ENCODE assay signal across 29 mouse cellular contexts in genomic region chr4:132778562-132779201, GRCm38 (mm10). TPM values are rescaled to one million over a fixed set of nuclear protein-coding genes. Genes with fewer than 3 reads are reported as not detected.
DNase-seq lines count a peak whose midpoint lies in the region; ATAC-seq and TF ChIP-seq lines count a peak whose summit lies in the region.
"Had no signal": no experiment of that assay in that cellular context is flagged by ENCODE, and none has a peak within 500 bp of the region (broad histone marks: within the 10 kb centered on the region; RNA-seq: fewer than 3 reads in every experiment).

No protein-coding gene starts in this region.

- H3K4me1 ChIP-seq in midbrain, embryonic 11.5 days (ENCODE audit: control insufficient read depth, insufficient read depth, low read length): no peaks in the 10 kb centered on the region
- no peaks in the 10 kb centered on the region for H3K4me1 ChIP-seq in midbrain, embryonic 10.5 days
- peaks cover 24 to 67% of the 10 kb centered on the region in 2 experiments for H3K4me1 ChIP-seq in CH12.LX (ENCODE audit: control insufficient read depth in 1 of 2, insufficient read depth in 2 of 2)
- H3K4me1 ChIP-seq in brown adipose tissue, adult 24 weeks (ENCODE audit: control insufficient read depth, insufficient read depth, insufficient read length, low read length): no peaks in the 10 kb centered on the region
- H3K4me1 ChIP-seq: embryonic facial prominence, embryonic 13.5 days; forebrain, embryonic 10.5 days; limb, embryonic 10.5 days; limb, embryonic 15.5 days; stomach, embryonic 15.5 days had no signal

- peaks cover 25% of the 10 kb centered on the region for H3K36me3 ChIP-seq in midbrain, embryonic 11.5 days (ENCODE audit: control insufficient read depth, insufficient read depth, low read length)
- H3K36me3 ChIP-seq in midbrain, embryonic 10.5 days: peaks cover 69% of the 10 kb centered on the region
- H3K36me3 ChIP-seq in CH12.LX (replicated peaks in 1 of 2; ENCODE audit: control insufficient read depth in 1 of 2, insufficient read depth in 1 of 2, low read length in 1 of 2): peaks cover 60 to 86% of the 10 kb centered on the region in 2 experiments

- no peaks in the 10 kb centered on the region for H3K27me3 ChIP-seq in midbrain, embryonic 11.5 days (ENCODE audit: control insufficient read depth, insufficient read depth, low read length)
- H3K27me3 ChIP-seq in midbrain, embryonic 10.5 days (ENCODE audit: low read depth, poor library complexity, severe bottlenecking): no peaks in the 10 kb centered on the region
- no peaks in the 10 kb centered on the region for H3K27me3 ChIP-seq in CH12.LX (replicated peaks)
- H3K27me3 ChIP-seq: embryonic facial prominence, embryonic 13.5 days; limb, embryonic 15.5 days; liver, embryonic 13.5 days; megakaryocyte, embryonic 14.5 days; stomach, embryonic 15.5 days had no signal

- in situ Hi-C loops in CH12.LX (cut with MboI; ENCODE audit: low pct_ligation_motif_present, low pct_unique_long_range_greater_than_20kb, low sequenced_read_pairs): loop anchor here (5.0 kb wide), 1 partner anchor 39 kb away; no protein-coding TSS in a partner anchor

- TF ChIP-seq CTCF in CH12.LX (conservative IDR thresholded peaks at IDR 0.05 in 1 of 2, IDR thresholded peaks at IDR 0.05 in 1 of 2; ENCODE audit: low read depth in 2 of 2, low read length in 2 of 2): no peak

- DNase-seq in midbrain, embryonic 11.5 days (ENCODE audit: low spot score, missing footprints): peak; percentile 23
- DNase-seq in midbrain, embryonic 10.5 days (ENCODE audit: low spot score): no peak
- DNase-seq in CH12.LX (ENCODE audit: extremely low read depth): peak; percentile 95
- no peak for DNase-seq in gastrocnemius, postnatal 4 days (ENCODE audit: low spot score in 2 of 2)
- DNase-seq in urinary bladder, postnatal 36 days (ENCODE audit: low spot score in 2 of 2): no peak
- no peak for DNase-seq in ovary, postnatal 14 days (ENCODE audit: low spot score)
- DNase-seq: cerebellum, adult 11 months; cerebellum, adult 9-10 months; heart, postnatal 14 days; kidney, adult 8-10 months; kidney, postnatal 10 days; layer of hippocampus, postnatal 36 days; liver, embryonic 13.5 days; lung, adult 18-20 months; lung, postnatal 4 days; midbrain, embryonic 14.5 days; right cerebral cortex, postnatal 25 days; thymus, postnatal 14 days had no signal

- dilution Hi-C loops in CH12.LX (cut with MboI; ENCODE audit: extremely low pct_ligation_motif_present, extremely low pct_unique_long_range_greater_than_20kb, low sequenced_read_pairs): no loop called here

- TF ChIP-seq EP300 in CH12.LX (IDR thresholded peaks at IDR 0.05; ENCODE audit: low read length): peak; percentile 94

- H3K27ac ChIP-seq in midbrain, embryonic 11.5 days (ENCODE audit: low read depth, low read length): no peak overlapping the region
- no peak overlapping the region for H3K27ac ChIP-seq in midbrain, embryonic 10.5 days (replicated peaks)
- H3K27ac ChIP-seq in CH12.LX (ENCODE audit: insufficient read depth, low read depth): peak overlapping the region; percentile 99
- H3K27ac ChIP-seq in brown adipose tissue, adult 24 weeks (replicated peaks; ENCODE audit: low read depth, low read length): 0 out of 2 replicates have a peak overlapping the region, but pooled peaks have one; percentile 5
- H3K27ac ChIP-seq: embryonic facial prominence, embryonic 13.5 days; forebrain, embryonic 10.5 days; limb, embryonic 10.5 days; limb, embryonic 15.5 days; liver, embryonic 13.5 days; stomach, embryonic 15.5 days had no signal

- no peaks in the 10 kb centered on the region for H3K79me2 ChIP-seq in CH12.LX (replicated peaks; ENCODE audit: control insufficient read depth, extremely low read depth, insufficient read depth, poor library complexity, severe bottlenecking)

- no peak for ATAC-seq in midbrain, embryonic 11.5 days (ENCODE audit: low FRiP score)
- ATAC-seq: forebrain, embryonic 16.5 days; hindbrain, embryonic 16.5 days; intestine, embryonic 16.5 days; lung, postnatal 0 days had no signal

- WGBS in midbrain, embryonic 11.5 days: 92% methylated on average over 6 of the region's 6 CpGs
- 96% methylated on average over 6 of the region's 6 CpGs for WGBS in midbrain, embryonic 10.5 days

- no peaks in the 10 kb centered on the region for H3K9me3 ChIP-seq in midbrain, embryonic 11.5 days (ENCODE audit: control insufficient read depth, low read length)
- no peaks in the 10 kb centered on the region for H3K9me3 ChIP-seq in midbrain, embryonic 10.5 days (replicated peaks)
- H3K9me3 ChIP-seq in CH12.LX (replicated peaks; ENCODE audit: low read length): no peaks in the 10 kb centered on the region
- H3K9me3 ChIP-seq: embryonic facial prominence, embryonic 13.5 days; forebrain, embryonic 10.5 days; limb, embryonic 10.5 days; limb, embryonic 15.5 days; liver, embryonic 13.5 days; megakaryocyte, embryonic 14.5 days; stomach, embryonic 15.5 days had no signal

- TF ChIP-seq RAD21 in CH12.LX (IDR thresholded peaks at IDR 0.05; ENCODE audit: low read depth, low read length): peak; percentile 12

- no peak; the same call in none of the 2 replicates for TF ChIP-seq POLR2A in CH12.LX (IDR thresholded peaks at IDR 0.05; ENCODE audit: low read depth, low read length)

- no peak overlapping the region for H3K4me2 ChIP-seq in midbrain, embryonic 11.5 days
- peak overlapping the region; percentile 62 for H3K4me2 ChIP-seq in CH12.LX (ENCODE audit: insufficient read depth, low read depth, poor library complexity, severe bottlenecking)
- H3K4me2 ChIP-seq: embryonic facial prominence, embryonic 13.5 days; limb, embryonic 15.5 days; liver, embryonic 13.5 days; stomach, embryonic 15.5 days had no signal

- H3K4me3 ChIP-seq in midbrain, embryonic 11.5 days (ENCODE audit: low read depth, low read length): no peak overlapping the region
- H3K4me3 ChIP-seq in midbrain, embryonic 10.5 days: no peak overlapping the region
- H3K4me3 ChIP-seq in CH12.LX (replicated peaks in 1 of 3; ENCODE audit: low read depth in 2 of 3, low read length in 2 of 3, poor library complexity in 1 of 3): peak overlapping the region in 2 of 3 experiments; percentile 8 to 9
- H3K4me3 ChIP-seq in brown adipose tissue, adult 24 weeks (ENCODE audit: insufficient read depth, low read depth, low read length): no peak overlapping the region
- H3K4me3 ChIP-seq: embryonic facial prominence, embryonic 13.5 days; forebrain, embryonic 10.5 days; limb, embryonic 10.5 days; limb, embryonic 15.5 days; liver, embryonic 13.5 days; megakaryocyte, embryonic 14.5 days; stomach, embryonic 15.5 days had no signal

- H3K9ac ChIP-seq in midbrain, embryonic 11.5 days (ENCODE audit: low read length): no peak overlapping the region
- H3K9ac ChIP-seq in CH12.LX (ENCODE audit: insufficient read depth, low read depth): peak overlapping the region; percentile 63
- H3K9ac ChIP-seq: embryonic facial prominence, embryonic 13.5 days; limb, embryonic 15.5 days; liver, embryonic 13.5 days; stomach, embryonic 15.5 days had no signal

TF ChIP-seq in CH12.LX, 34 proteins besides CTCF, POLR2A, EP300 and RAD21 (continues in another document):
- TF ChIP-seq ETS1 (conservative IDR thresholded peaks at IDR 0.05; ENCODE audit: low read depth, low read length) (peak; percentile 94), TBP (conservative IDR thresholded peaks at IDR 0.05; ENCODE audit: low read depth, low read length) (0 out of 2 replicates have a peak, but pooled peaks have one; percentile 22), ZNF384 (IDR thresholded peaks at IDR 0.05; ENCODE audit: low read depth, low read length) (peak; percentile 85), ZKSCAN1 (IDR thresholded peaks at IDR 0.05; ENCODE audit: borderline replicate concordance, low read depth, low read length) (no peak; the same call in 1 of the 2 replicates), GABPA (IDR thresholded peaks at IDR 0.05; ENCODE audit: insufficient replicate concordance, low read depth, low read length) (no peak), MAZ (IDR thresholded peaks at IDR 0.05; ENCODE audit: low read depth, low read length) (peak; percentile 68; the same call in 1 of the 2 replicates), CHD1 (IDR thresholded peaks at IDR 0.05; ENCODE audit: low read depth, low read length) (peak; percentile 81)

RNA-seq across cellular contexts. Expression of gene Rpa2, which starts 10.6 kb away (rescaled TPM):
- polyA plus RNA-seq in midbrain, embryonic 11.5 days (2014; fragmentation: Nextera tagmentation; extraction: Ambion mirVana): 164 TPM in 2 replicates
- 174 and 200 TPM in 2 replicates for polyA plus RNA-seq in midbrain, embryonic 10.5 days (2016; fragmentation: Nextera tagmentation; extraction: Ambion mirVana)
- total RNA-seq in CH12.LX (2012; rRNA removed) (80.2 and 108 TPM in 2 replicates), CH12.LX (2014; rRNA removed) (142 and 157 TPM in 2 replicates)
- 97.9 and 103 TPM in 2 replicates for polyA plus RNA-seq in CH12.LX (2012; ENCODE audit: insufficient read length, low read depth)
- 3.5 and 6.6 TPM in 2 replicates for polyA plus RNA-seq in brown adipose tissue, adult 24 weeks (2012; ENCODE audit: insufficient read depth, insufficient read length, missing spikeins)
- 10 to 100 TPM; 25.0 to 25.9 TPM for total RNA-seq in gastrocnemius, postnatal 4 days (2021)

RNA-seq across cellular contexts. Expression of gene Themis2, which starts 17.5 kb away (rescaled TPM):
- polyA plus RNA-seq in midbrain, embryonic 11.5 days (2014; fragmentation: Nextera tagmentation; extraction: Ambion mirVana): 1.1 TPM in 2 replicates
- 0.86 and 1.2 TPM in 2 replicates for polyA plus RNA-seq in midbrain, embryonic 10.5 days (2016; fragmentation: Nextera tagmentation; extraction: Ambion mirVana)
- total RNA-seq in CH12.LX (2012; rRNA removed) (14.2 and 17.1 TPM in 2 replicates), CH12.LX (2014; rRNA removed) (9.3 and 10.2 TPM in 2 replicates)
- polyA plus RNA-seq in CH12.LX (2012; ENCODE audit: insufficient read length, low read depth): 30.7 and 35.7 TPM in 2 replicates
- polyA plus RNA-seq in brown adipose tissue, adult 24 weeks (2012; ENCODE audit: insufficient read depth, insufficient read length, missing spikeins): 2.8 and 3.4 TPM in 2 replicates
- total RNA-seq in gastrocnemius, postnatal 4 days (2021): 1 to 10 TPM; 3.2 to 3.4 TPM

RNA-seq across cellular contexts. Expression of gene Smpdl3b, which starts 21.6 kb away (rescaled TPM):
- 2.1 and 2.4 TPM in 2 replicates for polyA plus RNA-seq in midbrain, embryonic 11.5 days (2014; fragmentation: Nextera tagmentation; extraction: Ambion mirVana)
- 2.3 and 2.9 TPM in 2 replicates for polyA plus RNA-seq in midbrain, embryonic 10.5 days (2016; fragmentation: Nextera tagmentation; extraction: Ambion mirVana)
- total RNA-seq in CH12.LX (2012; rRNA removed) (20.9 and 24.0 TPM in 2 replicates), CH12.LX (2014; rRNA removed) (3.6 and 4.6 TPM in 2 replicates)
- polyA plus RNA-seq in CH12.LX (2012; ENCODE audit: insufficient read length, low read depth): 2.9 TPM in 2 replicates
- 0.92 TPM in 1 of 2 replicates, not detected in the other for polyA plus RNA-seq in brown adipose tissue, adult 24 weeks (2012; ENCODE audit: insufficient read depth, insufficient read length, missing spikeins)
- total RNA-seq in gastrocnemius, postnatal 4 days (2021): 1 to 10 TPM; 2.3 to 2.6 TPM

RNA-seq across cellular contexts. Expression of gene Xkr8, which starts 46.3 kb away (rescaled TPM):
- 3.5 and 4.5 TPM in 2 replicates for polyA plus RNA-seq in midbrain, embryonic 11.5 days (2014; fragmentation: Nextera tagmentation; extraction: Ambion mirVana)
- 4.3 and 4.8 TPM in 2 replicates for polyA plus RNA-seq in midbrain, embryonic 10.5 days (2016; fragmentation: Nextera tagmentation; extraction: Ambion mirVana)
- total RNA-seq in CH12.LX (2012; rRNA removed) (6.2 and 8.6 TPM in 2 replicates), CH12.LX (2014; rRNA removed) (3.7 and 3.8 TPM in 2 replicates)
- 4.9 and 5.5 TPM in 2 replicates for polyA plus RNA-seq in CH12.LX (2012; ENCODE audit: insufficient read length, low read depth)
- polyA plus RNA-seq in brown adipose tissue, adult 24 weeks (2012; ENCODE audit: insufficient read depth, insufficient read length, missing spikeins): 2.5 and 2.7 TPM in 2 replicates
- 1 to 10 TPM; 2.8 to 5.3 TPM for total RNA-seq in gastrocnemius, postnatal 4 days (2021)

Comparison
In these comparisons a context has a peak if more than half of its experiments do, and no peak if none do; other contexts are left out.
1. DNase-seq: peak in midbrain, embryonic 11.5 days (single experiment) and CH12.LX (single experiment); none in midbrain, embryonic 10.5 days (single experiment), gastrocnemius, postnatal 4 days (0 of 2), urinary bladder, postnatal 36 days (0 of 2) and ovary, postnatal 14 days (single experiment).
2. H3K27ac ChIP-seq: peak in CH12.LX (single experiment) and brown adipose tissue, adult 24 weeks (single experiment); none in midbrain, embryonic 11.5 days (single experiment) and midbrain, embryonic 10.5 days (single experiment).
3. H3K4me3 ChIP-seq: peak in CH12.LX (2 of 3); none in midbrain, embryonic 11.5 days (single experiment), midbrain, embryonic 10.5 days (single experiment) and brown adipose tissue, adult 24 weeks (single experiment).
4. RNA of gene Rpa2, which starts 10.6 kb away (polyA plus RNA-seq): 174 to 200 TPM in midbrain, embryonic 10.5 days, 164 TPM in midbrain, embryonic 11.5 days and 97.9 to 103 TPM in CH12.LX; 3.5 to 6.6 TPM in brown adipose tissue, adult 24 weeks; every median in the first group is over 10 times any median in the second.